Mouse (Mus musculus) spleen, adult 2 months (tissue): ENCODE data around the gene Smndc1. TPM values are rescaled to one million over a fixed set of nuclear protein-coding genes. Genes with fewer than 3 reads are reported as not detected.

Experiments used
- DNase-seq, 2 experiments: peaks; one replicate each; pipeline versions ENCODE4 v3.0.0 to v3.0.0-alpha.2; 2012 to 2021; ENCODE audit warnings: low spot score in 2 of 2, low read depth in 1 of 2
- H3K27ac ChIP-seq: fragments of 200-500 bp; 2 replicates; pipeline ENCODE4 v1.5.1; 2012; ENCODE audit warnings: low read length, inconsistent platforms; ENCODE audit not compliant: insufficient read depth
- H3K27me3 ChIP-seq: fragments of 200-500 bp; 2 replicates; pipeline ENCODE4 v1.6.1; 2012; ENCODE audit warnings: mild to moderate bottlenecking, moderate library complexity, low read length, inconsistent platforms; ENCODE audit not compliant: control insufficient read depth, insufficient read depth
- H3K36me3 ChIP-seq: fragments of 200-500 bp; 2 replicates; pipeline ENCODE4 v1.6.1; 2012; ENCODE audit warnings: mild to moderate bottlenecking, low read length, inconsistent platforms; ENCODE audit not compliant: control insufficient read depth, insufficient read depth
- H3K4me1 ChIP-seq: fragments of 200-500 bp; 2 replicates; pipeline ENCODE4 v1.6.1; 2011; ENCODE audit warnings: inconsistent platforms; ENCODE audit not compliant: control insufficient read depth, insufficient read depth, insufficient read length
- H3K4me3 ChIP-seq: fragments of 200-500 bp; 2 replicates; pipeline ENCODE4 v1.5.1; 2011; ENCODE audit warnings: mild to moderate bottlenecking, inconsistent platforms; ENCODE audit not compliant: insufficient read depth, insufficient read length; ENCODE audit errors: extremely low read depth
- CTCF ChIP-seq: fragments of 200-500 bp; IDR thresholded peaks from 2 replicates; pipeline ENCODE4 v1.5.1; 2011; ENCODE audit warnings: mild to moderate bottlenecking, inconsistent platforms; ENCODE audit not compliant: insufficient read depth, insufficient read length, insufficient replicate concordance; ENCODE audit errors: extremely low read depth
- POLR2A ChIP-seq: fragments of 200-500 bp; IDR thresholded peaks from 2 replicates; pipeline ENCODE4 v1.6.1; 2011; ENCODE audit warnings: low read depth, low read length, inconsistent platforms
- WGBS: fragments of 180-500 bp; shearing (Covaris S2); methylation state at CpG from one replicate; pipeline ENCODE4 v1.1.7; 2018; 5-methylcytosine and 5-hydroxymethylcytosine counted together
- polyA plus RNA-seq: library from polyadenylated mRNA; depleted of rRNA; stranded (reverse); fragments of >200 nt; gene quantifications from 2 replicates; pipeline ENCODE4 v1.2.3, GENCODE M21; 2012

The Smndc1 gene
- polyA plus RNA-seq, 1 experiment = 3.1 TPM

DNA sequence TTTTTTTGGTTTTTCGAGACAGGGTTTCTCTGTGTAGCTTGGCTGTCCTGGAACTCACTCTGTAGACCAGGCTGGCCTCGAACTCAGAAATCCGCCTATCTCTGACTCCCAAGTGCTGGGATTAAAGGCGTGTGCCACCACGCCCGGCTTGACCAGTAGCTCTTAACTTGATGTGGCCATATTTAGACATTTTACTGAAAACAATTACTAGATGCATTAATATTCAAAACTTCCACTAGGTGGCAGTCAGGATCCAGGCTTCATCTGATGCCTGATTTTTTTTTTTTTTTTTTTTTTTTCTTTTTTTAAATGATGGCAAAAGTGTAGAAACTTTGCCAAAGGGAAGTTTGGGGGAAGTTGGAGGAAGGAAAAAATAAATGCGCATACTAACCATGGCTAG lies 4.2 kb upstream of the Smndc1 start:
- TF ChIP-seq CTCF (no peak), POLR2A (no peak)
- DNase-seq = peak in 1 of 2 experiments; percentile 45
- H3K4me1 ChIP-seq = peaks cover 9% of the 10 kb centered on the region; the same call in 1 of the 2 replicates

DNA sequence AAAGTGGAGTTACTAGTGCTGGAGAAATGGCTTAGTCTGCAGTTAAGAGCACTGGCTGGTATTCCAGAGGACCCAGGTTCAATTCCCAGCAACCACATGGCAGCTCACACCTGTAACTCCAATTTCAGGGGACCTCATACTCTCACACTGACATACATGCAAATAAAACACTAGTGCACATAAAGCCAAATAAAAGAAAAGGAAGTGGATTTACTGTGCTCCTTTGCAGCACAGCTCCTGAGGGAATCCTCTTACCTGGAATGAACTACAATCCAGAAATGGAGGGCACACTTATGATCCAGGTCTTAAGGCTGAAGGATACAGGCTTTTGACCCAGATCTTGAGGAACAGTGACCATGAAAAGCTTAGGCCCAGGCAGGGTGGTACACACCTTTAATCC lies 3.3 kb upstream of the Smndc1 start:
- TF ChIP-seq CTCF (no peak), POLR2A (no peak)
- Histone ChIP-seq H3K27me3 (no peaks in the 10 kb centered on the region), H3K4me3 (no peak overlapping the region), H3K36me3 (no peaks in the 10 kb centered on the region), H3K4me1 (peaks cover 9% of the 10 kb centered on the region; the same call in 1 of the 2 replicates), H3K27ac (no peak overlapping the region)
- DNase-seq = no peak

More for the DNA sequence above, 4.2 kb upstream of the Smndc1 start:
- H3K4me3 ChIP-seq = no peak overlapping the region
- 11% methylated on average over 7 of the region's 7 CpGs for WGBS
- H3K27ac ChIP-seq = no peak overlapping the region
- no peaks in the 10 kb centered on the region for H3K36me3 ChIP-seq
- H3K27me3 ChIP-seq = no peaks in the 10 kb centered on the region

DNA sequence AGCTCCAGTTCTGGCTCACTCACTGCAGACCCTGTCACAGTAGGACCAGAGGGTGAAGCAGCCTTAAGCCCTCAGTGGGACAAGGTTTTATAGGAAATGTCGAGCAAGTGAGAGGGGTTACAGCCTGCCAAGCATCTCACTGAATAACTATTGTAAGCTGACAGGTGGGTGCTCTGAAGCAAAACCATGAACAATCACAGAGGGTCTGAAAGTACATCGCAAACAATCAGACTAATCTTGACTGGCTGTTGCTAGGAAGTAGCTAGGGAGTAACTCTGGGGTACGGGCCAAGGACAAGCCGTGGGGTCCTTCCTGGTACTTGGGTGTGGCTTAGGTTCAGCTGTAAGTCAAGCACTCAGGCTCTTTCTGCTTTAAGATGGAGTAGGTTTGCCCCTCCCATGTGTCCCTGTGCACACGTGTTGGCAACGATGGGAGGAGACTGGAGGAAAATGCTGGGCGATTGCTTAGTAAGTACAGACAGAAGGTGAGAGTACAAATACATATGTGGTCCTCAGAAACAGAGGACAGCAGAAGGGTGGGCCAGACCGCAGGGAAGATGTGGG lies 2.5 kb upstream of the Smndc1 start:
- WGBS = 54% methylated on average over 8 of the region's 8 CpGs
- TF ChIP-seq CTCF = no peak
- no peak for TF ChIP-seq POLR2A
- H3K4me1 ChIP-seq = peaks cover 9% of the 10 kb centered on the region; the same call in 1 of the 2 replicates

DNA sequence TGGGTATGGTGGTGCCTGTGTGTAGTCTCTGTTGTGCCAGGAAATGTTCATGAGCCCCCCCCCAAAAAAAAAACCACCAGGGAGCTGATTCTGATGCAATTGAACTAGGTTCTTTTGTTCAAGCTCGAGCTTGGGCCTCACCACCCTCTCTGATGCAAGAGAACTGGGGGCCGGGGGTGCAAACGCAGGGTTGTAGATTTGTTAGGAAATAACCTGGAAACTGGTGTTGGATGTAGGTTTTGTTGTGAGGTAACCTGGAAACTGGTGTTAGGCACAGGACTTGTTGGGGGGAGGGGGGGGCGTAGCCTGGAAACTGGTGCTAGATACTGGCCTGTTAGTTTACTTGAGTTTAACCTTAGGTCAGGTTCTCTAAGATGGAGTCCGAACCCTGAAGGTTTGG lies 1.4 kb upstream of the Smndc1 start:
- H3K4me1 ChIP-seq = peaks cover 10% of the 10 kb centered on the region; the same call in 1 of the 2 replicates
- H3K27me3 ChIP-seq = no peaks in the 10 kb centered on the region
- no peak for DNase-seq
- WGBS = 90% methylated on average over 5 of the region's 5 CpGs
- H3K4me3 ChIP-seq = no peak overlapping the region
- H3K27ac ChIP-seq = no peak overlapping the region
- TF ChIP-seq POLR2A (no peak), CTCF (no peak)
- H3K36me3 ChIP-seq = peaks cover 7% of the 10 kb centered on the region

More for the DNA sequence above, 2.5 kb upstream of the Smndc1 start:
- no peak for DNase-seq
- no peaks in the 10 kb centered on the region for H3K27me3 ChIP-seq
- H3K27ac ChIP-seq = no peak overlapping the region
- H3K4me3 ChIP-seq = no peak overlapping the region
- peaks cover 4% of the 10 kb centered on the region for H3K36me3 ChIP-seq

DNA sequence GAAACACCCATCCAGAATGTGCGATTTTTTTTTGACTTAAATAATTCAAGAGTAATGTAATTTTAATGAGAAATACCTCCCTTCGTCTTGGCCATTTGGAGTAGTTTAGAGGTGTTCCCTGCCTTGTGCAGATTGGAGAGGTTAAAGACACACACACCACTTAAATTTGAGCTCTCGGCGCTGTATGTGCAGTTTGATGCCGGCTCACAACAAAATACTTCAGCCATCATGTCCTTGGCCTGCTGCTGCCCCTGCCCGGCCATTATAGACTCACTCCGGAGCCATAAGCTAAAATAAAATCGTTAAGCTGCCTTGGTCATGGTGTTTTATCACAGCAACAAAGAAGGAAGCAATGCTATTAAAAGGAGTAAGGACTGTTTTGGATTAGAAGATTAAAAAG lies 1.0 kb upstream of the Smndc1 start:
- peaks cover 10% of the 10 kb centered on the region; the same call in 1 of the 2 replicates for H3K4me1 ChIP-seq
- H3K36me3 ChIP-seq = peaks cover 8% of the 10 kb centered on the region
- WGBS = 48% methylated on average over 8 of the region's 8 CpGs
- no peak for TF ChIP-seq POLR2A
- no peak for TF ChIP-seq CTCF
- H3K4me3 ChIP-seq = peak overlapping the region; percentile 81; the same call in 1 of the 2 replicates
- no peak for DNase-seq
- no peak overlapping the region; the same call in 1 of the 2 replicates for H3K27ac ChIP-seq
- no peaks in the 10 kb centered on the region for H3K27me3 ChIP-seq

DNA sequence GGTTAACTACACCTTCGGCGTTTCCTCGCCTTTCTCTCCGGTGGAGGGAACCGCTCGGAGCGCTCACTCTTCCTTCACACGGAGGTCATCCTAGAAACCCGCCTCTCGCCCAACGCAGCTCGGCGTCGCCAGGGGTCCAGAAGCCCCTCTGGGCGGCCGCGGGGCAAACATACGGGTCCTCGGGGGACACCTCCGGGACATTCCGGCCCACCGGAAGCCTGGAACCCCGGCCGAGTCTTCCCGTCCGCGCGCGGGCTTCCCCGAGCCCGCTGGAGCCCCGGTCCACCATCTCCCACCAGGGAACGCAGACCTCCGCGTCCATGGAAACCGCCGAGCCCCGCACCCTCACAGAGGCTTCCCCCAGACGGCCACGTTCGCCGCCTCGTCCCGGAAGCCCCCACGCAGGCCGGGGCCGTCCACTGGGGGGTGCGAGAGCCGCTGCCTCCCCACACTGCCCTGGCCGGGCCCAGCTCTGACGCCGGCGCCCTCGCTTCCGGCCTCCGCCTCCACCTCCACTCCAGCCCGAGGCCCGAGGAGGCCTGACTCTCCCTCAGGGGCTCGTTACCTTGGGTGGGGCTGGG lies 437 bp downstream of the Smndc1 start:
- Histone ChIP-seq H3K4me1 (peaks cover 6% of the 10 kb centered on the region; the same call in 1 of the 2 replicates), H3K27ac (peak overlapping the region; percentile 92), H3K36me3 (peaks cover 11% of the 10 kb centered on the region), H3K4me3 (peak overlapping the region; percentile 82), H3K27me3 (no peaks in the 10 kb centered on the region)
- no peak for TF ChIP-seq POLR2A
- no peak for TF ChIP-seq CTCF
- DNase-seq = no peak
- WGBS = under 1% methylated on average over 47 of the region's 59 CpGs

DNA sequence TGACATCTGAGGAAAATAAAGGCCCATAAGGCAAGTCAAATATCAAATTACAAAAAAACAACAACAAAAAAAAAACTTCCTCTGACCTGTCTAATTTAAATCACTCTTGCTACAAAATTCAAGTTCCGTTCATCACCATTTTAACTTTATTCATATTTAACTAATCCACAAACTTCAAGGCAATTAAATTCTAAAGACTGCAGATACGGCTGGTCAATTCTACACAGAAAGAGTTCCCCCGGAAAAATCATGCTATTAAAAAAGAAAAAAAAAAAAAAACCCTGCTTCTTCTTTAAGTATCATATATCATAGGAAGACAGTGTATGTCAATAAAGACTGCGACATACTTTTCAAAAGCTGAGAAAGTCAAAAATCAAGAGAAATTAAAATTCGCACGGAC lies 961 bp downstream of the Smndc1 start:
- no peak for TF ChIP-seq CTCF
- no peak for TF ChIP-seq POLR2A
- WGBS = 12% methylated on average over 6 of the region's 6 CpGs
- H3K4me3 ChIP-seq = peak overlapping the region; percentile 82
- H3K27me3 ChIP-seq = no peaks in the 10 kb centered on the region
- H3K36me3 ChIP-seq = peaks cover 11% of the 10 kb centered on the region
- peak overlapping the region; percentile 92; the same call in 1 of the 2 replicates for H3K27ac ChIP-seq
- H3K4me1 ChIP-seq = peaks cover 6% of the 10 kb centered on the region; the same call in 1 of the 2 replicates
- DNase-seq = no peak
